Mouse (Mus musculus) liver, embryonic 16.5 days (tissue): ENCODE data around the gene Asb13. TPM values are rescaled to one million over a fixed set of nuclear protein-coding genes. Genes with fewer than 3 reads are reported as not detected.

Source experiments
- ATAC-seq: fragments of 200-750 bp; cut with Nextera tagmentation; 2 replicates; pipeline ENCODE4 v1.8.0; 2017; ENCODE audit warnings: low read depth, mild to moderate bottlenecking, moderate number of reproducible peaks, moderate library complexity
- H3K27ac ChIP-seq: fragments of 300-500 bp; sonication (generic); 2 replicates; pipeline ENCODE4 v1.5.1; 2014; ENCODE audit warnings: mild to moderate bottlenecking, low read length
- H3K27me3 ChIP-seq: fragments of 300-500 bp; sonication (generic); 2 replicates; pipeline ENCODE4 v1.6.1; 2014; ENCODE audit warnings: low read depth, low read length, mixed read lengths; ENCODE audit not compliant: control insufficient read depth, insufficient read depth
- H3K36me3 ChIP-seq: fragments of 300-500 bp; sonication (generic); 2 replicates; pipeline ENCODE4 v1.6.1; 2014; ENCODE audit warnings: mild to moderate bottlenecking; ENCODE audit not compliant: control insufficient read depth, insufficient read depth
- H3K4me1 ChIP-seq: fragments of 300-500 bp; sonication (generic); 2 replicates; pipeline ENCODE4 v1.6.1; 2014; ENCODE audit warnings: low read depth, low read length, mixed read lengths; ENCODE audit not compliant: control insufficient read depth
- H3K4me2 ChIP-seq: fragments of 300-500 bp; sonication (generic); 2 replicates; pipeline ENCODE4 v1.6.1; 2014; ENCODE audit warnings: low read depth, low read length, mixed read lengths
- H3K4me3 ChIP-seq: fragments of 300-500 bp; sonication (generic); 2 replicates; pipeline ENCODE4 v1.5.1; 2014; ENCODE audit warnings: low read depth, mild to moderate bottlenecking, low read length
- H3K9ac ChIP-seq: fragments of 300-500 bp; sonication (generic); 2 replicates; pipeline ENCODE4 v1.6.1; 2014; ENCODE audit warnings: low read depth, low read length
- H3K9me3 ChIP-seq: fragments of 300-500 bp; sonication (generic); replicated peaks from 2 replicates; pipeline ENCODE4 v1.6.1; 2016; ENCODE audit warnings: low read length; ENCODE audit not compliant: control insufficient read depth
- WGBS: fragments of 180-500 bp; shearing (Covaris S2); extraction: QIAGEN DNeasy Blood & Tissue Kit; methylation state at CpG from one replicate; pipeline ENCODE4 v1.1.7; 2014; ENCODE audit not compliant: insufficient replicate concordance; 5-methylcytosine and 5-hydroxymethylcytosine counted together
- polyA plus RNA-seq: library from polyadenylated mRNA; unstranded; fragments of >200 nt; fragmentation: Nextera tagmentation; extraction: Ambion mirVana; gene quantifications from 2 replicates; pipeline ENCODE4 v1.2.1, GENCODE M21; 2015

Gene Asb13
- polyA plus RNA-seq, 1 experiment from 2014 or later, result 5.3 TPM

DNA sequence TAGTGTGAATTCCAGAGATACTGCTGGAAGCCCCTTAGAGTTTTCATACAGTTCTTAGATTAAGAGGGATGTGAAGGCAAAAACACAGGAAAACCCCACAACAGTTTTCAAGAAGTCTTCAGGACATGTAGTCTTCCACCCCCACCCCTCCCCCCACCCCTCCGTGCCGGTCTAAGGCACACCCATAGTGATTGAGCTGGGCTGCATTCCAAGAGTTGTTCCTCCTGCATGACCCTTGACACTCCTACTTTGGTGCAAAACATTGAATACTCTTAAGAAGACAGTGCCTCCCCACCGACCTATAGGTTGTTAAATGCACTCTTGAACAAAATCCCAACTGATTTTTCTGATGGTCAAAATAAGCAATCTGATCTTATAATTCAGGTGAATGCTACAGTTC lies 5.7 kb upstream of the Asb13 start:
- no peaks in the 10 kb centered on the region for H3K9me3 ChIP-seq
- H3K36me3 ChIP-seq, result no peaks in the 10 kb centered on the region
- no peak overlapping the region for H3K4me2 ChIP-seq
- 18% methylated on average over 3 of the region's 3 CpGs for WGBS
- no peak for ATAC-seq
- no peak overlapping the region for H3K27ac ChIP-seq
- H3K27me3 ChIP-seq, result no peaks in the 10 kb centered on the region
- H3K4me1 ChIP-seq, result no peaks in the 10 kb centered on the region
- no peak overlapping the region for H3K4me3 ChIP-seq
- no peak overlapping the region for H3K9ac ChIP-seq

DNA sequence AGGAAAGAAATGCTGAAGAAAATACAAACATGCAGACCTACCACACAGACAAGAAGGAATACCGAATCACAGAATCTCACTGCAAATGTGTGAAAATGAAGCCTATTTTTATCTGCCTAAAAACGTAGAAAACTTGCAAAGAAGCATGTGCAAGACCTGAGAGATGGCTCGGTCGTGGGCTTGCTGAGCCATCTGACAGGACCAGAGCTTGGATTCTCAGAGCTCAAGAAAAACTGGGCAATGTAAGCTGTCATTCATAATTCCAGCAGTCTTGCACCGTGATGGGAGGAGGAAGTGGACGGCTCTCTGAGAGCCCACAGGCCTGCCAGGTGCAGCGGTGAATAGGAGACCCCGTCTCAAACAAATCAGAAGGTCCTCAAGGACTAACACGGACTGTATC lies 1.3 kb upstream of the Asb13 start:
- WGBS, result 65% methylated on average over 9 of the region's 9 CpGs
- H3K36me3 ChIP-seq, result no peaks in the 10 kb centered on the region

DNA sequence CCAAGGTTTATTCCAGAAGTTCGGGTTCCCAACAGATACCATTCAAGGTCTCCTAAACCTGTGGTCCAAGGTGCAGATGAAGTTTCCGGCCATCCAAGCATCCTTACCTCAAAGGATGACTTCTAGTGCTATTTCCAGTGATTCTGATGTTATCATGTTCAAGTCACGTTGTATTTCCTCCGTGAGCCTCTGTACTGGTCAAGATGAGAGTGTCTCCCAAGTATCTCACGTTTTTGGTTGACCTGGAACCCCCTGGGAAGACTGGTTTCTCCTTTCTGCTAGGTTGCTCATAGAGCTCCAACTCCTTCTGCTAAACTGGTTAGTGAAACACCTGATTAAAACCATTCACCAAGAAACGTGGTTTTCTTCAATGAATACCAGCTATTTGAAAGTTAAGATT lies 701 bp upstream of the Asb13 start:
- 22% methylated on average over 6 of the region's 6 CpGs for WGBS

More for the DNA sequence above, 1.3 kb upstream of the Asb13 start:
- Histone ChIP-seq H3K4me3 (no peak overlapping the region), H3K4me2 (no peak overlapping the region), H3K9me3 (no peaks in the 10 kb centered on the region), H3K27me3 (no peaks in the 10 kb centered on the region), H3K9ac (no peak overlapping the region), H3K27ac (no peak overlapping the region), H3K4me1 (no peaks in the 10 kb centered on the region; the same call in 1 of the 2 replicates)
- no peak for ATAC-seq

DNA sequence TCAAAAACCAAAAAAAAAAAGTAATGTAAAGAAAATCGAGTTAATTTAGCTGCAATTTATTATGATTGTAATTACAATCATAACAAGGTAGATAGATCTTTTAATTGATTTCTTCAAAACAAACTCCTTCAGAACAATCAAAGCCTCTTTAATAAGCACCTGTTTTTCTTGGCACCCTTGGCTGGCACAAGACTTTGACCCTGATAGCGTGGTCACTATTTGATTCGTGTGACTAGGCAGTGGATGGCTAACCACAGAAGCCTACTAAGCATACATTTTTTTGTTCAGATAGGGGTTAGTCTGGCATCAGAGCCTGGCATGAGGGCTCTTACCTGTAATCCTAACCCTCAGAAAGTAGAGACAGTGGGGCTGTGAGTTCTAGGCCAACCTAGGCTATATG lies 1.2 kb downstream of the Asb13 start:
- H3K36me3 ChIP-seq, result no peaks in the 10 kb centered on the region
- WGBS, result 63% methylated on average over 3 of the region's 3 CpGs
- no peaks in the 10 kb centered on the region for H3K27me3 ChIP-seq
- no peak overlapping the region for H3K27ac ChIP-seq
- no peak overlapping the region for H3K4me3 ChIP-seq
- no peak overlapping the region for H3K4me2 ChIP-seq
- ATAC-seq, result no peak
- H3K9ac ChIP-seq, result no peak overlapping the region
- H3K9me3 ChIP-seq, result no peaks in the 10 kb centered on the region
- no peaks in the 10 kb centered on the region; the same call in 1 of the 2 replicates for H3K4me1 ChIP-seq

More for the DNA sequence above, 701 bp upstream of the Asb13 start:
- Histone ChIP-seq H3K36me3 (no peaks in the 10 kb centered on the region), H3K27ac (no peak overlapping the region), H3K9ac (no peak overlapping the region), H3K4me3 (no peak overlapping the region; the same call in 1 of the 2 replicates), H3K4me1 (no peaks in the 10 kb centered on the region; the same call in 1 of the 2 replicates), H3K9me3 (no peaks in the 10 kb centered on the region), H3K27me3 (no peaks in the 10 kb centered on the region), H3K4me2 (peak overlapping the region; percentile 73; the same call in 1 of the 2 replicates)
- no peak for ATAC-seq

DNA sequence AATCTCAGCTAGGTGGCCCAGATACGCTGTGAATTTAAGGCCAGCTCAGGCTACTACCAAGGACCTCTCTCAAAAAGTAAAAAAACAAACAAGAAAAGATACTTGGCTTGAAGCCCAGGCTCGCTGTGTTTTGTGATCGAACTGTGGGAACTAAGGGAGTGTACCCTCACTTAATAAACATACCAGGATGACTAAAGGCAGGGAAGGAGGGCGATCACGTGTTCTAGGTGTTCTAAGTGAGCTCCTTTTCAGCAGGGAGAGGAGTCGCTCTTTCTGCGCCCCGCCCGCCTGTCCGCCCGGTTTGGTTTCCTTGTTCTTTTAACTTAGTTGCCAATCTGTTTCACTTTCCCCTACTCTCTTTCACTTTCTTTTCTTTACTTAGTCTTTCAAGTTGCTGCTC lies 3.0 kb downstream of the Asb13 start:
- ATAC-seq, result peak; percentile 38; the same call in 1 of the 2 replicates
- WGBS, result 47% methylated on average over 11 of the region's 11 CpGs
- 0 out of 2 replicates have a peak overlapping the region, but pooled peaks have one; percentile 3 for H3K4me2 ChIP-seq
- H3K4me1 ChIP-seq, result no peaks in the 10 kb centered on the region; the same call in 1 of the 2 replicates
- no peak overlapping the region for H3K27ac ChIP-seq
- peak overlapping the region; percentile 18; the same call in 1 of the 2 replicates for H3K4me3 ChIP-seq
- no peaks in the 10 kb centered on the region for H3K36me3 ChIP-seq
- no peaks in the 10 kb centered on the region for H3K27me3 ChIP-seq
- H3K9me3 ChIP-seq, result no peaks in the 10 kb centered on the region
- no peak overlapping the region for H3K9ac ChIP-seq

DNA sequence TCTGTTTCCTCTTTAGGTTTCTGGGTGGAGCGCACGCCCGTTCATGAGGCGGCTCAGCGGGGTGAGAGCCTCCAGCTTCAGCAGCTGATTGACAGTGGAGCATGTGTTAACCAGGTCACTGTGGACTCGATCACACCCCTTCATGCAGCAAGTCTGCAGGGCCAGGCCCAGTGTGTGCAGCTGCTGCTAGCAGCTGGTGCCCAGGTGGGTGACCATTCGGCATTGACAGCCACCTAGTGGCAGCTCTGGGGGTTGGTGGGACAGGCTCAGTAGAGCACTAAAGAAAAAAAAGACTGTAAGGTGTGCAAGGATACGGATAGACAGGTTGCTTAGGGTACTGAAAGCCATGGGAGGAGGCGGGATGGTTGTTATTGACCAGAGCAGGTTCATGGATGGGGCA lies 8.2 kb downstream of the Asb13 start:
- Histone ChIP-seq H3K4me1 (no peaks in the 10 kb centered on the region; the same call in 1 of the 2 replicates), H3K36me3 (no peaks in the 10 kb centered on the region), H3K9ac (no peak overlapping the region), H3K27ac (0 out of 2 replicates have a peak overlapping the region, but pooled peaks have one; percentile 29), H3K27me3 (no peaks in the 10 kb centered on the region), H3K9me3 (no peaks in the 10 kb centered on the region), H3K4me2 (no peak overlapping the region), H3K4me3 (no peak overlapping the region)
- ATAC-seq, result no peak; the same call in 1 of the 2 replicates
- WGBS, result 61% methylated on average over 9 of the region's 9 CpGs

DNA sequence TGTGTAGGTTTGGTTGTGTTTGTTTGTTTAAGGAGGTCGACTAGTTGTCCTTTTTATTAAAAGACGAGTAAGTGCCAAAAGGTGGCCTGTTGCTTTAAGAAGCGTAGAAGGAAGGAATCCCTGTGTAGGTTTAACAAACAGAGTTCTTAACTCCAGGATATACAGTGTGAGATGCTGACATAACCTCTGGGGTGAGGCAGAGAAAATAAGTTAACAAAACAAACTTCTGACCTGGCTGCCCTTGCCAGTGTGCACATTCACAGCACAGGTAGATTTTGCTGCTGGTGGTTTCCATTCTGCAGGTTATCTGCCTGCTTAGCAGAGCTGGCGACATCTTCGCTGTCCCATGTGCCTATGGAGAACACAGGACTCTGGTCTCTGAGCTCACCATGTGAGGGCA lies 8.7 kb downstream of the Asb13 start:
- Histone ChIP-seq H3K9me3 (no peaks in the 10 kb centered on the region), H3K27ac (peak overlapping the region; percentile 29; the same call in 1 of the 2 replicates), H3K27me3 (no peaks in the 10 kb centered on the region), H3K36me3 (no peaks in the 10 kb centered on the region), H3K4me3 (no peak overlapping the region), H3K9ac (no peak overlapping the region), H3K4me2 (no peak overlapping the region), H3K4me1 (no peaks in the 10 kb centered on the region; the same call in 1 of the 2 replicates)
- 69% methylated on average over 5 of the region's 5 CpGs for WGBS
- no peak for ATAC-seq

DNA sequence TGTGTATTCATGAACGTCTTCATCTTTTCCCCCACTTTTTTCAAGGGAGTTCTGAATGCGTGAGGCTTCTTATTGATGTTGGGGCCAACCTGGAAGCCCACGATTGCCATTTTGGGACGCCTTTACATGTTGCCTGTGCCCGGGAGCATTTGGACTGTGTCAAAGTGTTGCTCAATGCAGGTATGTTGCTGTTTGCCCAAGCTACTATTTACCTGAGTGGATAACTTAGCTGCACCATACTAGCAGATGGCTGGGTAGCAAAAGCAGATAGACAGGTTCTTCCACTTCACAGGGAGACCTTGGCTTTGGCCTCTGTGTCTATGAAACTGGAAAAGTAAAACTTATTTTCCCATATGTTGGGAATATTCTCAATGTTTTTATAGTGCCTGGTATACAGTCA lies 11.0 kb downstream of the Asb13 start:
- H3K36me3 ChIP-seq, result no peaks in the 10 kb centered on the region
- H3K27ac ChIP-seq, result peak overlapping the region; percentile 61
- no peak overlapping the region for H3K9ac ChIP-seq
- no peak overlapping the region for H3K4me3 ChIP-seq
- WGBS, result 62% methylated on average over 5 of the region's 5 CpGs
- no peaks in the 10 kb centered on the region; the same call in 1 of the 2 replicates for H3K4me1 ChIP-seq
- no peaks in the 10 kb centered on the region for H3K27me3 ChIP-seq
- no peaks in the 10 kb centered on the region for H3K9me3 ChIP-seq
- peak; percentile 57 for ATAC-seq
- H3K4me2 ChIP-seq, result no peak overlapping the region

DNA sequence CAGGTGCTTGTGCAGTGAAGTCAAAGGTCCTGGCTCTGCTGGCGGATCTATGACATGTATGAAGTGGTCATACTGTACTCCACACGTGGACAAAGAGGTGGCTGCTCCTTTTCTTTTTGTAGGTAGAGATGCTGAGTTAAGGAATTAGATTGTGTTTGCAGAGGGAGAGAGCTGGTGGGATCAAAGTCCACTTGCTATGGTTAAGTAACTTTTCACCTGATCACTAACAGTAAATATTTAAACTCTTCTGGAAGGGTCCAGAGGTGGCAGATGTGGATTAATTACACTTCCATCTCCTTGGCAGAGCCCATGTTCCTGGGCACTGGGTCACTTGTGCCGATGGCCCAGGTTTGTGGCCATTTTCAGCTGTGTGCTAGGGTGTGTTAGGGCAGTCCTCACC lies 12.1 kb downstream of the Asb13 start:
- Histone ChIP-seq H3K4me3 (no peak overlapping the region), H3K9me3 (no peaks in the 10 kb centered on the region), H3K36me3 (no peaks in the 10 kb centered on the region), H3K27me3 (no peaks in the 10 kb centered on the region), H3K9ac (no peak overlapping the region), H3K4me1 (no peaks in the 10 kb centered on the region; the same call in 1 of the 2 replicates), H3K27ac (peak overlapping the region; percentile 61), H3K4me2 (no peak overlapping the region)
- ATAC-seq, result peak; percentile 58
- WGBS, result 55% methylated on average over 3 of the region's 3 CpGs
